Comparison of ENCODE assay signal across 9 mouse cellular contexts in genomic region chr2:68572340-68572739, GRCm38 (mm10). TPM values are rescaled to one million over a fixed set of nuclear protein-coding genes. Genes with fewer than 3 reads are reported as not detected.
A peak's percentile ranks its signal among the peaks of the same experiment; 100 is the strongest.
DNase-seq lines count a peak whose midpoint lies in the region; ATAC-seq and TF ChIP-seq lines count a peak whose summit lies in the region.
"Had no signal": no experiment of that assay in that cellular context is flagged by ENCODE, and none has a peak within 500 bp of the region (broad histone marks: within the 10 kb centered on the region; RNA-seq: fewer than 3 reads in every experiment).

No protein-coding gene starts in this region.

- H3K4me1 ChIP-seq in liver, embryonic 14.5 days (replicated peaks; ENCODE audit: control insufficient read depth in 2 of 2, insufficient read depth in 2 of 2, low read length in 1 of 2): no peaks in the 10 kb centered on the region
- H3K4me1 ChIP-seq in forebrain, embryonic 12.5 days: no peaks in the 10 kb centered on the region

- DNase-seq in layer of hippocampus, adult 2 months (ENCODE audit: low spot score in 2 of 2): no peak
- no peak for DNase-seq in layer of hippocampus, adult 18-20 months (ENCODE audit: low spot score in 2 of 2)
- DNase-seq in ES-CJ7 (ENCODE audit: low read depth, low spot score) (peak; percentile 88), ZHBTc4 (ENCODE audit: low read depth, low spot score) (peak; percentile 86)
- no peak for DNase-seq in liver, embryonic 14.5 days (ENCODE audit: low read depth in 3 of 3, low spot score in 3 of 3)
- DNase-seq in thymus, postnatal 4 days: peak; percentile 84

- H3K36me3 ChIP-seq in liver, embryonic 14.5 days (replicated peaks; ENCODE audit: control insufficient read depth, insufficient read depth, low read depth): no peaks in the 10 kb centered on the region
- no peaks in the 10 kb centered on the region for H3K36me3 ChIP-seq in forebrain, embryonic 12.5 days (replicated peaks)

- H3K4me2 ChIP-seq in liver, embryonic 14.5 days (ENCODE audit: low read depth): no peak overlapping the region
- H3K4me2 ChIP-seq in forebrain, embryonic 12.5 days: no peak overlapping the region

- no peak overlapping the region for H3K9ac ChIP-seq in liver, embryonic 14.5 days (replicated peaks)
- H3K9ac ChIP-seq in forebrain, embryonic 12.5 days: no peak overlapping the region

- TF ChIP-seq CTCF in layer of hippocampus, adult 2 months (conservative IDR thresholded peaks at IDR 0.05): peak; percentile 61
- TF ChIP-seq CTCF in liver, embryonic 14.5 days (IDR thresholded peaks at IDR 0.05; ENCODE audit: low read depth): peak; percentile 36; the same call in 1 of the 2 replicates

- H3K4me3 ChIP-seq in layer of hippocampus, adult 2 months: no peak overlapping the region
- H3K4me3 ChIP-seq in liver, embryonic 14.5 days (ENCODE audit: insufficient read depth in 1 of 2, low read depth in 2 of 2, low read length in 2 of 2): no peak overlapping the region
- no peak overlapping the region for H3K4me3 ChIP-seq in forebrain, embryonic 12.5 days (replicated peaks)

- no peak overlapping the region for H3K27ac ChIP-seq in layer of hippocampus, adult 2 months
- no peak overlapping the region for H3K27ac ChIP-seq in liver, embryonic 14.5 days
- H3K27ac ChIP-seq in forebrain, embryonic 12.5 days: no peak overlapping the region

- ATAC-seq in liver, embryonic 14.5 days (ENCODE audit: insufficient read depth): no peak
- ATAC-seq in forebrain, embryonic 12.5 days (ENCODE audit: low FRiP score): no peak

- H3K9me3 ChIP-seq in liver, embryonic 14.5 days (ENCODE audit: control insufficient read depth, low read length): no peaks in the 10 kb centered on the region
- H3K9me3 ChIP-seq in forebrain, embryonic 12.5 days: no peaks in the 10 kb centered on the region

- H3K27me3 ChIP-seq in liver, embryonic 14.5 days (ENCODE audit: control insufficient read depth, insufficient read depth, low read length): no peaks in the 10 kb centered on the region
- no peaks in the 10 kb centered on the region for H3K27me3 ChIP-seq in forebrain, embryonic 12.5 days

- TF ChIP-seq EP300 in liver, embryonic 14.5 days (IDR thresholded peaks at IDR 0.05; ENCODE audit: low read depth): no peak

- 20% methylated on average over 4 of the region's 4 CpGs for WGBS in liver, embryonic 14.5 days (ENCODE audit: insufficient replicate concordance)
- 26% methylated on average over 4 of the region's 4 CpGs for WGBS in forebrain, embryonic 12.5 days

RNA-seq across cellular contexts. Expression of gene 4933409G03Rik, which starts 9.9 kb away (rescaled TPM):
- not detected for total RNA-seq in layer of hippocampus, adult 2 months (2021)
- not detected for total RNA-seq in layer of hippocampus, adult 18-20 months (2021)
- polyA plus RNA-seq in liver, embryonic 14.5 days (2012; rRNA removed): not detected in 2 replicates
- not detected in 2 replicates for polyA plus RNA-seq in liver, embryonic 14.5 days (2014; fragmentation: Nextera tagmentation; extraction: Ambion mirVana)
- polyA plus RNA-seq in forebrain, embryonic 12.5 days (2016; fragmentation: Nextera tagmentation; extraction: Ambion mirVana): not detected in 2 replicates
- polyA plus RNA-seq: liver, embryonic 16.5 days; stomach, embryonic 14.5 days had no signal

Comparison
In these comparisons a context has a peak if more than half of its experiments do, and no peak if none do; other contexts are left out.
1. DNase-seq: peak in ES-CJ7 (single experiment), ZHBTc4 (single experiment) and thymus, postnatal 4 days (single experiment); none in layer of hippocampus, adult 2 months (0 of 2), layer of hippocampus, adult 18-20 months (0 of 2) and liver, embryonic 14.5 days (0 of 3).